Mouse (Mus musculus) liver, adult 2 months (tissue): ENCODE data around the gene Kat6b.

Experiments used
- CTCF ChIP-seq: fragments of 200-500 bp; IDR thresholded peaks from 2 replicates; pipeline ENCODE4 v1.5.1; 2011; ENCODE audit warnings: low read depth, low read length, control low read depth
- POLR2A ChIP-seq: fragments of 200-500 bp; IDR thresholded peaks from 2 replicates; pipeline ENCODE4 v1.6.1; 2011; ENCODE audit warnings: low read length, control low read depth; ENCODE audit not compliant: insufficient read depth; ENCODE audit errors: extremely low read depth

DNA sequence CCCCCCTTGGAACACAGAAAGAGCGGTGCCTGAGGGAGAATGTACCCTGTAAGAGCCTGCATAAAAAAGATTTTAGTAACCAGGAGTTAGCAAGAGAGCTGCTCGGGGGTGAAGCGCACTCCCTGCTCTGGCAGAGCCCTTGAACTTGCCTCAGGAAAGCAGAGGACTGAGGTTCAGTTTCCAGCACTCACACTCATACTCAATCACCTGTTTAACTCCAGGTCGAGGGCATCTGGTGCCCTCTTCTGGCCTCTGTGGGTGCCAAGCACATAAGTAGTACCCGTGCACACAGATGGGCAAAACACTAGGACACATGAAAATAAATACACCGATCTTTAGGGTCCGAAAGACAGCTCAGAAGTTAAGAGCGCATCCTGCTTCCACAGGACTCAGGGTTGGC is 1.7 kb upstream of the Kat6b start:
- TF ChIP-seq POLR2A (no peak), CTCF (no peak)
